Mouse (Mus musculus) right cerebral cortex, postnatal 14 days (tissue): ENCODE results near the gene Ly6g6e.
A peak's percentile ranks its signal among the peaks of the same experiment; 100 is the strongest.
"Not testable (repeated sequence)": the region's sequence is repeated elsewhere in the genome, so short reads cannot be mapped to it uniquely, and the experiment has no call there.

ENCODE experiments used
- DNase-seq: peaks from one replicate; pipeline ENCODE4 v3.0.0; 2022

Ly6g6e gene

DNA sequence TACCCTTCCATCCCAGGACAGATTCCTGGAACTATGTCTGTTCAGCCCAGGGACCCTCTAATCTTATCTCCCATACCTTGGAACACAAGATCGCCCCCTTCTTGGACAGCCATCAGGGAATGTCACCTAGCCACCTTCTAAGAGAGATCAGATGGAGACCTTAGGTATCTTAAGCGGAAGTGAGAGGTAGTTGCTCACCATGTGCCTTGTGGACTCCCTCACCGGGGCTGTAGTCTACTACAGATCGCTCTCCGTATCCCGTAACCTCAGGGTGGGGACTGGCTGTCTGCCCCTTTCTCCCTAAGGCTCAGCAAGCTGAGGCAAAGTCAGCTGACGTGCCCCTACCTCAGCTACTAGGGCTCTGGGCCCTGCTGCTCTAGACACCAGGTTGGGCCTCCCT, 27.4 kb downstream of the Ly6g6e start:
- no peak for DNase-seq

DNA sequence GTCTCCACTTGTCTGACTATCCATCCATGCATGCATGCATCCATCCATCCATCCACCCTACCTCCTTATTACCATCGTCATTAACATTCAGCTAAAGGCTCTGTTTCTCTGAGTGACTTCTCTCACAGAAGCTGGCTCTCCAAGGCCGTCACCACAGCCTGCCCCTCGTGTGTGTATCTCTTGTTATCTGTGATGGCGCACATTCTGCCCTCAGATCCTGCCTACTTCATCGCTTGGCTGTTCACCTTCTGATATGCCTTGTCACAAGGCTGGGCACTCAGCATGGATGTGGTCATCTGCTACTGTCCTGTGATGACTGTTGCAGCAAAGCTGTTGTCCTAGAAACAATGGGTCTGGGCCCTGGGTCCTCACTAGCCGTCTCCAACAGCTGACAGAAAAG, 28.1 kb downstream of the Ly6g6e start:
- no peak for DNase-seq

DNA sequence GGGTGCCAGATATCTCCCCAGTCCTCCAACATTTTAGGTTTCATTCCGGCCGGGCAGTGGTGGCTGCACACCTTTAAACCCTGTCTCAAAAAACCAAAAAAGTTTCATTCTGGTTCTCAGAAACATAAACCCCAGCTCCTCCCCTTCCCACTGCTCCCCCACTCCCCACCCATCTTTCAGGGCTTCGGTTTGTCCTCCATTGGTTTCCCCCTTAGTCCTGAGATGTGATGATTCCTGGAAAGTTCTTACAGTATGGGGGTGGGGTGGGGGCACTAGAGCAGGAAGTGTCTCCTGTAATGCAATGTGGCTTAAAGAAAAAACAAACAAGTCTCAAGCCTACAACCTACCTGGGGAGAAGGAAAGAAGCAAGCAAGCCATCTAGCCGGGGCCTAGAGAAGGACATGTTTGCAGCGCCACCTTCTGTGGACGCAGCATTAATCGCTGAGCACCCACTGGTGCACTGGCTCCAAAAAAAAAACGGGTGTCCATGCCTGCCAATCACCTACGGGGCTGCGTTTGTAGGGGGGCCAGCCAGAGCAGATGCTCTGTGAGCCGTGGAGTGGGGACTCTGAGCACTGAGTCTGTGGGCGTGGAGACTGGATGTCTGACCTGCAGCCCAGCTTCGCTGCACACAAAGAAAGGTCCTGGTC, 29.2 kb downstream of the Ly6g6e start:
- DNase-seq: peak; percentile 43

DNA sequence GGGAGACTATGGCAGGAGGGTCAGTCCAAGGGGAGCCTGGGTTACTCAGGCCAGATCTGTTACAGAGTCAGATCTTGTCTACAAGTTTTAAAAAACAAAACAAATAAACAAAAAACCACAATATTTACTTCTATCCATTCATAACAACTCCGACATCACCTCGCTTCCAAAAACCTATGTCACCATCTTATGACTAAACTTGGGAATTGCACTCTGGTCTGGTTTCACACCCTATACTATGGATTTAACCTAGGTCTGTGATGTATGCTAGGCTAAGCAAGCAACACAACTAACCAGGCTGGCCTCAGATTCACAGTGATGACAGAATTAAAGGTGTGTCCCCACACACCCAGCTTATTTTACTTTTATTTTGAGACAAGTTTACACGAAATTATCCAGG, 29.8 kb downstream of the Ly6g6e start:
- no peak for DNase-seq

DNA sequence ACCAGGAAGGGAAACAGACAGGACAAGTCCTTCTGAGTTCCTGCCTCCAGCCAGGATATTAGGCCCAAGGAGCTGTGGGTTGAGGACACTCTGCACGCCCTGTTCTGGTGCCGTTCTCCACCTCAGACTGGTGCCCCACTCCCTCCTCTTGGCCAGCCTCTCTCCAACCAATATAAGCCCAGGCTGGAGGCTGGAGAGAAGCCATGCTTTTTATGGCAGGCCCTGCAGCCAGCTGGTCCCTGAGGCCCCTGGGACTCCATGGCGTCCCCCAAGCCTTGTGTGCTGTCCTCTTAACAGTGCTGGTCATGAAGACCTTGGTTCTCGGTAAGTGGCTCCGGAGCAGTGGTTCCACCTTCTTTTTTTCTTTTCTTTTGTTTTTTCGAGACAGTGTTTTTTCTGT, 31.4 kb downstream of the Ly6g6e start, which contains the start of gene Ly6g5c:
TSS of gene Ly6g5c (plus strand) at position 183 of the 400 bp plus-strand sequence.
- DNase-seq: no peak

DNA sequence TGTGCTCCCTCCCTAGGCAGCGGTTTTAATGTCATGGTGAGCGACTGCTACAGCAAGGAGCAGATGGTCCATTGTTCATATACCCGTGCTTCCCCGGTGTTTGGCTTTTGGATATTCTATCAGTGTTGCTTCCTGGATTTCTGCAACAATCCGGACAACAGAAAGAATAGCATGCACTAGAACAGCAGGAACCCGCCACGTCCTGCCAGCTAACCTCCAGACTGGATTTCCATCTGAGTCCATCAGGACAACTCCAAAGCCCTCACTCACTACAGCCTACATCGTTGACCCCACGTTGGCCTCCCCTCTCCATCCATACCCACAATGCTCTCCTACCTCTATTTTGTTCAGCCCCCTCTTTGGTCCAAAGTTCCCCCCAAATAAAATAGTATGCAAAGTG, 35.1 kb downstream of the Ly6g6e start:
- no peak for DNase-seq

DNA sequence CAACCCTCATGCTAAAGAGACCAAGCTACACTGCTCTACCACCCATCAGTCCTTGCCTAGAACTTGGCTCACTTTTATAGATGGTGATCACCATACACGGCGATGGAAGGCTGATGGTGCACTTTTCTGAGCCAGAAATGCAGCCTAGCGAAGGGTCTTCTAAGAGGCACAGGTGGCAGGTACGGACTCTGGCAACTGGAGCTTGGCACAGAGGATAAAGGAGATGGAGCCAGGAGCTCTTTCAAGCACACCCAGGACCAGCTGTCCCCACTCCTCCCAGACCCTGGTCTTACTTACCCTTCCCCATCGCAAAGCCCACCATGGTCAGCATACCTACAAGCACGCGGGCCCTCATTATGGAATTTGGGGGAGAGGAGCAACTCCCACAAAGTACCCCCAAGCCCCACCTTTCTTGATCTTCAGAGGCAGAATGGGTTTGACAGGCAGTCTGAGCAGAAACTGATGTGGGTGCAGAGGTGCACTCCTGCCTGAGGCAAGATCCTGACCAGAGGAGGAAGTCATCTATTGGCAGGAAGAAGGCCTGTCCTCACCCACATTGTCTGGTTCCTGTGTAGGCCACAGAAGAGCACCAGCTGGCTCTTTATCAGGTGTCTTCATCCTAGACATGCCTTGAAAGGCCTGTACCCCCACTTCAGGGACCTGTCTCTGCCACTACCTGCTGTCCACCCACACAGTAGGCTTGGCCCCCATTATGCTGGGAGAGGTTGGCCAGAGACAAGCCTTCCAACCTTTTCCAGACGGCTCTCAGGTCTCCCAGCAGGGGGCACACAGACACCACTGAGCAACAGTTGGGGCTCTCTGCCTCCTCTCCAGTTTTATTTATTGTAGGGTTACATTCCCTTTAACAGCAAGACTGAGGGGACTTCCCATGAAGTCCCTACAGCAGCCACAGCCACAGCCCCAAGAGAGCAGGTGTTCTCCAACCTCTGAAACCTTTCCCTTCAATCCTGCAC, 38.6 kb downstream of the Ly6g6e start, which contains the start of gene Ly6g5b:
TSS of gene Ly6g5b (minus strand) at position 383 of the 974 bp plus-strand sequence.
- no peak for DNase-seq

DNA sequence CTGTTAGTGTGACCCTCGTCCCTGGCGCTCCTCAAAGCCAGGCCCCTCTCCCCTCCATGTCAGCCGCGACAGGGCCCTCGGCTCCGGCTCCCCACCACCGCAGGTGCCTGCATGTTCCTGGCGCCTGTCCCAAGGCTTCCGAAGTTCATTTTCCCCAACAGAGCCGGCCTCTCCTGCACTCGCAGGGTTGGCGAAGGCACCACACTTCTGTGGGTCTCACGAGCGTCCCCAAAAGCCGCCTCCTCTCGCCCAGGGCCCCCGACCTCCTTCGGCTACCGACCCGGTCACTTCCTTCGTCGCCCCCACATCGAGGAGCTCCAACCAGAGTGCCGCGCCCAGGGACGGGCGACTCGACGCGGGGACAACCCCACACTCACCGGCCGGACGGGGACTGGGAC, 44.0 kb downstream of the Ly6g6e start:
- DNase-seq: no peak

DNA sequence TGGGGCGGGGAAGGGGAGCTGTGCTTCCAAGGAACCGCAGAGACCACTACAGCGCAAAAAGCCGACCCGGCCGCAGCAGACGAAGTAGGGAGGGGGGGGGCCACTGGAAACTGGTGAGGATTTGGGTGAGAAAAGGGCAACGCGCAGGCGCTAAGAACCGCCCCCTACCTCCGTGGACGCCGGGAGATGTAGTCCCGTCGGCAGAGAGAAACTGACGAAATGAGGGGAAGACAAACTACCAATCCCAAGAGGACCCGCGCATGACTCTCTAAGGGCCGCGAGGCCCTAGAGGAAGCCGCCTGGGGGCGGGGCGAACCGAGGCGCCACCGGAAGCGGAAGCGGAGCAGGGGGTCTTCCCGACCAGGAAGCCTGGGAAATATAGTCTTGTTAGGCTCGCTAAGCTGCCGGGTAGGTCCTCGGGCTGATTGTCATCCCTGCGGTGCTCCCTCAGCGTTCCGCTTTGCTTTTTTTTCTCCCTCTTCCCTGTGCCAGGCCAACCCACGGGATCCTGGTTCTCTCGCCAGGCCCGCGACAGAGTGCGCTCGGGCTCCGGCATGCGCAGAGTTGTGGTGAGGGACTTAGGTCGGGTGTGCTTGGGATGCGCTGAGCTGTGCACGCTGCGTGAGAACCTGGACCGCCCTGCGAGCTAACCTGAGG, 44.6 kb downstream of the Ly6g6e start, which contains the start of gene Gpank1:
TSS of gene Gpank1 (plus strand) at position 313 of the 657 bp plus-strand sequence.
- peak; percentile 96 for DNase-seq

DNA sequence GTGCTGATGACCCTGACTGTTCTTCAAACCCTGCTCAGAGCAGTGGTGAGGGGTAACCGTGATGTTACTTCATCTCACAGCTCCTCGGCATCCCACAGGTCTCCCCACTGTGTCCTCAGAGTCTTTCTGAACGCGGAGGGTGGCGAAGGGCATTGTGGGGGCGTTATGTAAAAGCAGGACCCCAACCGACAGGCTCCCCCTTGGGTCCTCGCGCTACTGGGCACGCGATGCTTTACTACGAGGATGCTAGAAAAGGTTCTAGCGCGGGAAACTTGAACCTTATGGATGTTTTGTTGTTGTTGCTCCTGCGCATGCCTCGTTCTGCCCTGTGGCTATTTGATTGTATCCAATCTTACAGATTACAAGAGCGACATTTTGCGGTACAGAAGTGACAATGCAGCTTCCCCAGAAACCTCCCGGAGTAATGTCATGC, 45.2 kb downstream of the Ly6g6e start, which contains the start of gene Csnk2b:
TSS of gene Csnk2b (minus strand) at position 183 of the 433 bp plus-strand sequence.
- peak; percentile 60 for DNase-seq

DNA sequence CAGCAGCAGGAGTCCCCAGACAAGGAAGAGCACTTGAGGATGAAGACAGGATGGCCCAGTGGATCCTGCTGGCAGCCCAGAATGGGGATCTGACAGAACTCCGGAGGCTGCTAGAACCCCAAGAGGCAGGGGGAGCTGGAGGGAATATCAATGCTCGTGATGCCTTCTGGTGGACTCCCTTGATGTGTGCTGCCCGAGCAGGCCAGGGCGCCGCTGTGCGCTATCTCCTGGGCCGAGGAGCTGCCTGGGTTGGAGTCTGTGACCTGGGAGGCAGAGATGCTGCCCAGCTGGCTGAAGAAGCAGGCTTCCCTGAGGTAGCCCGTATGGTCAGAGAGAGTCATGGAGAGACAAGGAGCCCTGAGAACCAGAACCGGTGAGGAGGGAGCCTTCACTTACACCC, 46.6 kb downstream of the Ly6g6e start:
- DNase-seq: not testable (repeated sequence)

DNA sequence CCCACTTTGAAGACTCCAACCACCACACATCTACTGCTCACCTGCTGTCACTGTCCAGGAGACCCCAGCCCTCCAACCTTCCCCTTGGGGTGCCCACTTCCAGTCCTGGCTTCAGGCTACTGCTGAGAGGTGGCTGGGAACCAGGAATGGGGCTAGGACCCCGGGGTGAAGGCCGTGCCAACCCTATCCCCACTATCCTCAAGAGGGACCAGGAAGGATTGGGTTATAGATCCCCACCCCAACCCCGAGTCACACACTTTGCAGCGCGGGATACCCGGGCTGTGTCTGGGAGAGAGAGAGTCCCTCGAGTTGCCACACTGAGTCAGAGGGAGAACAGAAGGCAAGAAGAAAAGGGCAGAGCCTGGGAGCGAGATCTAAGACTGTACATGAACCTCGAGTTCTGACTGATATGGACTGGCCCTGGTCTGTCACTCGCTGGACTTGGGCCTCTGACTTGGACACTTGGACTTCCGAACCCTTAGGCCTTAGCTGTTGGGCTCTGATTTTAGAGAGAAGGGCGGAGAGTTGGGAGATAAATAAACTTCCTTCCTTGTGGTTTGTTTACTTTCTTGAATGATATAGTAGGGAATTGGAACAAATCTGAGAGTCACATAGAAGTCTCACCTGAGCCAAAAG, 47.7 kb downstream of the Ly6g6e start:
- not testable (repeated sequence) for DNase-seq

DNA sequence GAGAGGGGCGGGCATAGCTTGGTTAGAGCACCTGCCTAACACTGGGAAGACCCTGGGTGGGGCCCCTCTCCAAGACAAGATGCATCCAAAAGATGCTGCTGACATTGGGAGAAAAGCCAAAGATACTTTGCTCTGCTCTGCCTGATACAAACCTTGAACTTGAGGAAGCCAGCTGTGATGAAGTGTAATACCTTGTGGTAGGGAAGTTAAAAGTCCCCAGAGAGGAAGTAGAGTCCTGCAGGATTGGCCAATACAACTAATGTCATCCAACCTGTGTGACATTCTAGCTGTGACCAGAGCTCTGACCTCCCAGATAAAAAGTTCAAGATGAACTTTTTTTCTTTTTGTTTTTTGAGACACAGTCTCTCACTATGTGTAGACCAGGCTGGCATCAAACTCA, 48.4 kb downstream of the Ly6g6e start:
- no peak for DNase-seq

DNA sequence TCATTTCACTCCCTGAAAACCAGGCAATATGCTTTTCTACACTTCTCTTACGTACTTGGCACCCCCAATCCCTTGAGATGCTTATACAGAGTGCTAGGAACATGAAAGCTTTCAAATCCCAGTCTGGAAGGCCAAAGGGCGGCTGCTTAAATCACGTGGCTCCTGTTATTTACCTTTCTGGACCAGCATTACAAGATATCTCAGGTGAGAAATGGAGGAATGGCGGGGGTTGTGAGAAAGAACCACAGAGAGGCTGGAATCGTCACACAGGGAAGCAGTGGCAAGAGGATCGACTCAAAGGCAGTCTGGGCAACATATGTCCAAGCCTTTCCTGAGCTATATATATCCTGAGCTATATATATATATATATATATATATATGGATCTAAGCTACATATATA, 48.9 kb downstream of the Ly6g6e start:
- DNase-seq: no peak

DNA sequence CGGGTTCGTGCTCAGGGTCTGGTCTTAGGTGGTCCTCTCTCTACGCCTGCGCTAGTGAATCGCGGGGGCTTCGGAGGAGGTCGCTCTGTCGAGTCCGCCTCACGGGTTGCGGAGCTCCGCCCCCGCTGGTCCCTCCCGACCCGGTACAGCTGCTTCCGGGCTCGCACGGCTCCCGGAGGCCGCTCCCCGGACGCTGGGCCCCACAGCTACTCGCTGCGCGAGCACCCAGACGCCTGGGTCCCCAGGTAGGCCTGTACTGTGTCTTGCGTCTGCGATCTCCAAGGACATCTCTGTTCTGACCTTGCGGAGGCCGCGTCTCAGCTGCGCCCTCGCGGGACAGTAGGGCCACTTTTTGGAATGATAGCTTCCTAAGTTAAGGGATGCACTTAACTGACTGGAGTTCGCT, 49.5 kb downstream of the Ly6g6e start, which contains the start of gene D17H6S53E:
TSS of gene D17H6S53E (plus strand) at position 168 of the 406 bp plus-strand sequence.
- DNase-seq: peak; percentile 73

DNA sequence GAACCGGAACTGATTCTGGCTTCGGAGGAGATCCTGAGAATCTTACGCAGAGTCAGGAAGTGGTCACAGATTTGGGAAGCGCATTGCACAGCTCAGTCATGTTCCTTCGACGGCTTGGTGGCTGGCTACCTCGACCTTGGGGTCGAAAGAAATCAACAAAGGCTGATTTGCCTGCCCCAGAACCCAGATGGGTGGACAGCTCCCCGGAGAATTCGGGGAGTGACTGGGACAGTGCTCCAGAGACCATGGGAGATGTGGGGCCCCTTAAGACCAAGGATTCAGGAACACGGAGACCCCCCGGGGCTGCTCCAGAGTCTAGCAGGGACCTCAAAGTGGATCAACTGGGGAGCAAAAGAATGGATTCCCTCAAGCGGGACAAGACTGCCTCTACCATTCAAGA, 50.3 kb downstream of the Ly6g6e start:
- no peak for DNase-seq
